Mouse (Mus musculus) gonadal fat pad, adult 2 months (tissue): Measurements from ENCODE around the gene Snrk. TPM values are rescaled to one million over a fixed set of nuclear protein-coding genes. Genes with fewer than 3 reads are reported as not detected.

ENCODE experiments used
- DNase-seq: peaks from one replicate; pipeline ENCODE4 v3.0.0-alpha.2; 2012; ENCODE audit warnings: low read depth
- polyA plus RNA-seq: library from polyadenylated mRNA; depleted of rRNA; stranded (reverse); fragments of >200 nt; gene quantifications from 2 replicates; pipeline ENCODE4 v1.2.3, GENCODE M21; 2012

Snrk gene
- polyA plus RNA-seq, 1 experiment = 86.3 TPM

DNA sequence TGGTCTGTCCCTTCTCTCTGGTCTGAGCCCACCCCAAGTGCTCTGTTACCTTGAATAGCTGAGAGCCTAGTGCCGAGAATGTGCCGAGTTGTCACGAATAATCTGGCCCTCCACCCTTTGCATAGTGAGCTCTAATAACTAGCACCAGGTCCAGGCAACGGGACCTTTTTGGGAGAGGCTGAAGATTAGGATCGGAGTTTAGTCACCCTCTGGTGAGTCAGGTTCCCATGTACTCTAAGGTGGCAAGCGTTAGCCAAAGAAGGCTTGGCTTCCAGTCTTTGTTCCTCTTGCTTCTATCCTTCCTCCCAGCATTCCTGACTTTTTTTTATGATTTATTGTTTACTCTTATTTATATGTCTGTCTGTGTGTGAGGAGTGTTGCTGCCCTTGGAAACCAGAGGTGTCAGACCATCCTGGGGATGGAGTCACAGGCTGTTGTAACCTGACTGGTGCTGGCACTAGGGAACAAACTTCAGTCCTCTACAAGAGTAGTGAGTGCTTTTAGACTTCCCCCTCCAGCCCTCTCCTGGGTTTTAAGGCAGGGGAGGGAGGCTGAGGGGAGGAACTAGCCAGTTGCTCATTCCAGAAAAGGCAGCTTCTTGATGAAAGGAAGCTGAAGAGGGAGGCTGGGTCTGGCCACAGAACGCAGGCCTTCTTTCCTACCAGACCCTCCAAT, 9.2 kb upstream of the Snrk start:
- no peak for DNase-seq

DNA sequence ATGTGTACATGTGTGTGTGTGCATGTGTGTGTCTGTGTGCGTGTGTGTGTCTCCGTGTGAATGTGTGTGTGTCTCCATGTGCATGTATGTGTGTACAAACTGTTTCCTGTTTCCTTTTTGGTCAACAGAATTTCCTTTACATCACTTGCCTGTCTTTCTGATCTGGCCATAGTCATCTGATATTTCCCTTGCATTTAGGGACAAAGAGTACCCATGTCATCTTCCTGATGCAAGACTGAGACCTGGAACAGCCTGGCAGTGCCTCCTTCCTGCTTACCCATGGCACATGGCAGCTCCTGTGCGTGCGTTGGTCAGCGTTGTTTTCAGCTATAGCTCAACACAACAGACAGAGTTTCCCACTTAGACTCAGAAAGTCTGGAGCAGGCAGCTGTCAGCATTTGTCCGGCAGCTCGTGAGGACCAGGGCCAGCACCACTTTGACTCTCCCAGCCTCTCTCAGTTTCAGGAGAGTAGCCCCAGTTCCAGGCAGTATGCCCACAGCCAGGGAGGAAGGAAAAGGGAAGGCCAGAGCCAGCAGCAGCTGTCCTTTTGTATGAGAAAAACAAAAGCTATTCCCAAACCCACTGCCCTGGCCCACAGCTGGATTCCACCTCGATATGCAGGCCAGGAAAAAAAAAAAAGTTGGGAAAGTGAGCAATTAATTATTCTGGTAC, 7.4 kb upstream of the Snrk start:
- DNase-seq = no peak

GRCm38 (mm10) chr9:122110508-122110907, 6.6 kb upstream of the Snrk start:
- DNase-seq = peak; percentile 77

DNA sequence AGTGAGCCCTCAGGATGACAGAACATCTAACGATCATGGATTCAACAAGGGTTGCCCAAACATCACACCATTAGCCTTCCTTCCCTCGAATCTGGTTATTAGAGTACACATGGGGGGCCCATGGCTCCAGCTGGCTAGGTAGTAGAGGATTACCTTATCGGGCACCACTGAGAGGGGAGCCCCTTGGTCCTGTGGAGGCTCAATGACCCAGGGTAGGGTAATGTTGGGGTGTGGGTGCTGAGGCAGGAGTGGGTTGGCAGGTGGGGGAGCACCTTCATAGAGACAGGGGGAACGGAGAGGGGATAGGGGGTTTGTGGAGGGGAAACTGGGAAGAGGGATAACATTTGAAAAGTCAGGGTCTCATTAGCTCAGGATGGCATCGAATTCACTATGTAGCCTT, 6.1 kb upstream of the Snrk start:
- DNase-seq = no peak

GRCm38 (mm10) chr9:122115552-122115951, 1.5 kb upstream of the Snrk start:
- no peak for DNase-seq

GRCm38 (mm10) chr9:122116359-122116758, 707 bp upstream of the Snrk start:
- no peak for DNase-seq

DNA sequence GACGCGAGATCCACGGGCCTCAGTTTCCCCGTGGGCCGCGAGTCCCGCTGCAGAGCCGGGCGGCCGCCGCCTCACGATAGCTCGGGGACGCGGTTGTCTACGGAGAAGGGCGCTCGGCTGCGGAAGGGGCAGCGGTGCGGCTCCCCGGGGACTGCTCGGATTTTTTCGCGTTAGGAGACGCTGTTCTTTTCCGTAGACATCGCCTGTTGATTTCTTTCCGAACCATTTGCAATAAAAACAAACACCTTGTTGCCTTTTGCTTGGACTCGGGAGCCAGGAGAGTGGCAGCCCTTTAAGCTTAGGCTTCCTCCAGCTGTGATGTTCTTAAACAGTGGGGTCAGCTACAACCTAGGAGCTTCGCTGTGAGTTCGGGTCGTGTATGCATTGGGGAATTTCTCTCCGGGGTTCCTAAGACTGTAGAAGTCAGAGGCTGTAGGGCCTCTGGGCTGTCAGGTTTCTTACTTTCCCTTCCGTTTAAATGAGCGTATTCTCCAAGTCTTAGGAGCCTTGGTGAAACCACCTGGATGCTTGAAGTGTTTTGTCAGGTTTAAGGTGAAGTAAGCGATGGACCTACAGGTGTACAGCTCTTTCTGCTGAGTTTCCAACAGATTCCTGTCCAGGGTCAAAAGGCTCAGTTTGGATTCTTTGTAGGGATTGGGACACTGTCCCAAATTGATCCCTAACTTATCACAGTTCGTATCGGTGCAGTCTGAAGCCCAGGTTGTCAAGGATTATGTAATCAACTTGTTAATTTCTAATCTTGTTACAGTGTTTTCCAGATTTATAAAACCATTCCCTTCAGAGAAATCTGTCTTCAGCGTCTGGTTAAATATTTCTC, 845 bp downstream of the Snrk start:
- no peak for DNase-seq

GRCm38 (mm10) chr9:122120089-122120488, 3.0 kb downstream of the Snrk start:
- no peak for DNase-seq

DNA sequence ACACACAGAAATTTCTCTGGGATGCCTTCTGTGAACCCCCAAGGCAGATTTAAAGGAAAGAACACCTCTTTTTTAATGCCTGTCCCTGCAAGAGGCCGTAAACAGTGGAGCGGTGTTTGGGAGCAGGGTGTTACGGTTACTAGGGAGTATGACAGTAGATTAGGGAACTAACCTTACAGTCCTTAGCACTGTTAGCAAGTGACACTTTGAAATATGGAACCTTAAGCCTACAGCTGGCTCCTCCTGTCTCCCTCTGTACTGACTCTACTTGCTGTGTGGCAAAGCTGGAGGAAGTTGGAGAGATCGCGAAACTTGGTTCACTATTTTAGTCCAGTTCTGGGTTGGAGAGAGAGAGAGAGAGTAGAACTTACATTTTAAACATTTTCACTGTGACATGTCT, 5.0 kb downstream of the Snrk start:
- no peak for DNase-seq

GRCm38 (mm10) chr9:122123181-122123580, 6.1 kb downstream of the Snrk start:
- no peak for DNase-seq

DNA sequence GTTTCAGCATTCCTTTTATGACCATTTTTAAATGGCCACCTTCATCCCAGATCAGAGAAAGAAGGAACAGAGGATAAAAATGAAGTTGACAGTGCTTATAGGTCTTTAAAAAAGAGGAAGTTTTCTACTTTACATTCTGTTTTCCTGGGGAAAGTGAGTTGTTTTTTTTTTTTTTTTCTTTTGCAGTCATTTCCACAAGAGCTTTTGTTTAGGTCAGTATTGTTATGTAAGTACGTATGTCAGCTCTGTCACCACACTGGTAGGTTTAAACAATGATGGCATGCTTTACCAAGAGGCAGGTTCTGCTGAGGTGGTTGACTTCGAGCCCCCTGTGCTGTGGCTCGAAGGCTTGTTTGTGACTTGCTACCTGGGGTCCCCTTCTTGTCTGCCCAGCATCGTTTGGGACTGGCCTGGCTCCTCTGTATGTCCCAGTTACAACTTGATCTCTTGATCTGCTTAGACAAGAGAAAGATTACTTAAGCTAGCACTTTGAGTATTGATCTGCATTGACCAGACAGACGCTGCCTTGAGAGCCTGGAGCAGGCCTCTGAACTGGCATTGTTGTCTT, 8.7 kb downstream of the Snrk start:
- DNase-seq = no peak

- DNase-seq = no peak
These were observed 9.7 kb downstream of the Snrk start for GRCm38 (mm10) chr9:122126790-122127189.

- no peak for DNase-seq
These were observed 10.3 kb downstream of the Snrk start for GRCm38 (mm10) chr9:122127271-122127785.

- DNase-seq = no peak
These were observed 11.6 kb downstream of the Snrk start for GRCm38 (mm10) chr9:122128686-122129085.

GRCm38 (mm10) chr9:122130666-122131065, 13.6 kb downstream of the Snrk start:
- no peak for DNase-seq

DNA sequence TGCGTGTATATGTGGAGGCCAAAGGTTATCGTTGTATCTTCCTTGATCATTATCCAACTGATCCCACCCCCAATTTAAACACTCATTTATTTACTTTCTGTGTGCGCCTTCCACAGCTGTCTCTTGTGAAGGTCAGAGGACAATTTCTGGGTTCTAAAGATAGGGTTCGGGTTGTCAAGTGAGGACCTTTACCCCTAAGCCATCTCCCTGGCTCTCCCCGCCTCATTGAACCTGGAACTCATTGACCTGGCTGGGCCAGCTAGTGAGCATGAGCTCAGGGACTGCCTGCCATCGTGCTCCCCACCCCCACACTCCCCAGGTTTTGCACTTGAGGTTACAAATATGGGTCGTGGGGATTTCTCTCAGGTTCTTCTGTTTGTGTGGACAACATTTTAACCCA, 15.1 kb downstream of the Snrk start:
- no peak for DNase-seq

DNA sequence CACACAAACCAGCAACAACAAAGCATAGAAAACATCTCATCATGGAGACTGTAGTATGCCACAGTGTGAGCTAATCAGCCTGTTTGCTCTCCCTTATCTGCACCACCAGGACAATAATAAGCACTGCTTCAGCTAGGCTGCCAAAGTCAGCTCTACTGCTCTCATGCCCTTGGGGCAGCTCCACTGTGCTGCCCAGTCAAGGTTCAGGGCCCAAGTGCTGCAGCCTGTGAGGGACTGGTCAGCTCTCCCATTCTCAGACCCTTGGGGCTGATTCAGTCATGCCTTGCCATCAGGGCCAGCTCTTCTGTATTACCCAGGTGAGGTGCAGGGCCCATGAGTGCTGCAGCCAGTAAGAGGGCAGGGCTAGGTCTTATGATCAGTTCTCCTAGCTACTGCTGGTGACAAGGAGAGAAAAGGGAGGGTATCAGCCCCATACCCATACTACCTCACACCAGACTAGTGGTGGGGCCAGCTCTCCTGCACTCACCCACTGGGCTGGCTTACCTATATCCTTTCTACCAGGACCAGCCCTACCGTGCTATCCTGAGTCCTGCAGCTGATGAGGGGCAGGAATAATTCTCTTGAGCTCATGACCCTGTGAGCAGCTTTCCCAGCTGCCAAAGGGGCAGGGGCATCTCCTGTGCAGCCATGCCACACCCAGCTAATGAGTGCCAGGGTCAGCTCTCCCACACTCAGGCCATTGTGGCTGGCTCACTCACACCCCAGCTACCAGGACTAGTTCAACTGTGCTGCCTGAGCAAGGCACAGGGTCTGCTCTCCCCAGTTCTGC, 18.2 kb downstream of the Snrk start:
- no peak for DNase-seq

- DNase-seq = no peak
These were observed 18.8 kb downstream of the Snrk start for GRCm38 (mm10) chr9:122135885-122136170.

DNA sequence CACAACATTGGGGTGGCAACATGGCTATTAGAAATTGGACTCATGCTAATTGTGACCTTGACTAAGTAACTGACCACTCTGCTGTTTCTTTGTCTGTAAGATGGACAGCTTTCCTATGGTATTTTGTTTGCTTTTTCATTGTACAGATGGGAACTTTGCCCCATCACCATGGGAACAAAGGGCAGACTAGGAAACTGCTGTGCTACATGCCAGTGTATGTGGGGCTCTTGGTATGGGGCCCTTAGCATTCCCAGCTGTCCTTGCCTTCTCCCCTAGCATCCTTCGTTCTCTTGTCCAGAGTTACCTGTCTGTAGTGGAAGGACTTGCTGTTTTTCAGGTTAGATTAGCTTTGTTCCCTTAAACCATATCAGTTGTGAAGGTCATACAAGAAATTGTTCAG, 20.9 kb downstream of the Snrk start:
- DNase-seq = no peak

DNA sequence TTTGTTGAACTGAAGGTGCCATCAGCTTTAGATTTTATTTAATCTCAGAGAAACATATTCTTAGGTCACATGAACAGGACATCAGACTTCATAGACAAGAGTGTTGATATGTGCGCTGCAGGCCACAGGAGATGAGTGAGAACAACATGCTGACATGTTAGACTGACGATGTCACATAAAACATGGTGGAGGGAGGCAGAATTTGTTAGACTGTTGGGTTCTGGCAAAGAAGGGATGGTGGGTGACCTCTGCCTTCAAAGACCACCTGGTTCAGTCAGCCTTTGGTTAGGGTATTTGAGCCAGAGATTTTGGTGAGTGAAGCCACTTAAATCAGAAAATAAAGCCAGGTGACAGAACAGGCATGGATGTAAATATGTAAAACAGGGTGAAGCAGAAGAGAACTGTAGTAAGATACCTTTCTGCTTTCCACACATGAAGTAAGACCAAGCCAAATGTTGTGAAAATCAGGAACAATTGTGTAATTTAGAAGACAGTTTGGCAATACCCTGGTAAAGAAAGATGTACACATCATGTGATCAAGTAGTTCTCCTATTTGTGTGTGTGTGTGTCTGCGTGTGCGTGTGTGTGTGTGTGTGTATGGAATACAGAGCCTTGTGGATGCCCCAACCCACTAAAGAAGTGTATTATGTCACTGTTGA, 21.4 kb downstream of the Snrk start:
- DNase-seq = no peak

DNA sequence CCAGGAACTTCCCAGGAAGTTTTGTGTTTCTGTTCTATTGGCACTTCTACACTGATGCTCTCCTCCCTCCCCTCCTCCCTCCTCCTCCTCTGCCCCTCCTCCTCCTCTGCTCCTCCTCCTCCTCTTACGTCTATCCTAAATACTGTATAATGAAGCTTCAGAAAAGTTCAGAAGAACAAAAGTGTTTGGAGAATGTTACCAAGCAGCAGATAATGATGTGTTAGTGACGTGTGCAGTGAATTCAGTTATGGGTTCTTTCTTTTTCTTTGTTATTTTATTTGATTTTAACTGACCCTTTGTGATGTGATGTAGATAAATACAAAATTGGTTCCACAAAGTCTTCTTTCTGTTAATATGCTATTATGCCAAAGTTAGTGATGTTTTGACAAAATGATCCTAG, 22.2 kb downstream of the Snrk start:
- DNase-seq = no peak
